Mouse (Mus musculus) brain, embryonic 18.5 days (tissue): ENCODE results near the gene Icos.
A peak's percentile ranks its signal among the peaks of the same experiment; 100 is the strongest.

Experiments used
- DNase-seq: peaks from one replicate; pipeline ENCODE4 v3.0.0-alpha.2; 2012; ENCODE audit warnings: low read depth, low spot score

Icos gene

GRCm38 (mm10) chr1:60977641-60978040 lies at the start of gene Icos:
Gene Icos, plus strand, starts transcription at chr1:60977927.
- DNase-seq: no peak

DNA sequence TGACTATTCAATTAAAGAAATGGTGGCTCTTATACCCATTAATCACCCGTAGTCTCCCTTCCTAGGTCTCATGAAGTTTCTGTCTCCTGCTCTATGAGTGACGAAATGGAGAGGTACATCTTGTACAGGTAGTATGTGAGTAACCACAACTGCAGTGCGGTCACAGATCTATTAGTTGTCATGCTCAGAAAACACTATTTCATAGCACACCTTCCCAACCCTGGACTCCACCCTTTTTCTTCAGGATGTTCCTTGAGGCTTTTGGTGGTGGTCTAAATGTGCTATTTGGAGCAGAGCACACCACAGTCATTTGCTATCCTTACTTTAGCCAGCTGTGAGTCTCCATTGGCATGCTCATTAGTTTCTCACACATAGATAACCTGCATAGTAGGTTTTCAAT lies 48.7 kb upstream of the Icos start:
- DNase-seq: no peak

DNA sequence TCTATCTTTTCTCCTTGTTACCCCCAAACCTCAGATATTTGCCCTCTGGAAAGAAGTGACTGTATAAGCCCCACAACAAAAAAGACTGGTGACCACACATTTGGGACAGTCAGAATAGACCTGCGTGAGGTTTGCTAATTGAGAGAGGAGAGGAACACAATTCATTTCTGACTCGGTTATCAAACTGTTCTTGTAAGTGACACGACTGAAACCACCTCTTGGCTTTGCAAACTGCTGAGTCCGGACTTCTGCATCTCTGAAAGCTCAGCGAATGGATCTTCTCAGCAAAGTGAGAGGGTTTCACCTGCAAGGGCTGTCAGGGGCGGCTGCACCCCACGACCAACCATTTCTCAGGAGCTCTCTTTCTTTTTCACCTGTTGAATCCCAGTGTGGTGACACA lies 47.3 kb upstream of the Icos start:
- DNase-seq: no peak

- no peak for DNase-seq
These were observed 41.7 kb upstream of the Icos start for GRCm38 (mm10) chr1:60935968-60936581.

DNA sequence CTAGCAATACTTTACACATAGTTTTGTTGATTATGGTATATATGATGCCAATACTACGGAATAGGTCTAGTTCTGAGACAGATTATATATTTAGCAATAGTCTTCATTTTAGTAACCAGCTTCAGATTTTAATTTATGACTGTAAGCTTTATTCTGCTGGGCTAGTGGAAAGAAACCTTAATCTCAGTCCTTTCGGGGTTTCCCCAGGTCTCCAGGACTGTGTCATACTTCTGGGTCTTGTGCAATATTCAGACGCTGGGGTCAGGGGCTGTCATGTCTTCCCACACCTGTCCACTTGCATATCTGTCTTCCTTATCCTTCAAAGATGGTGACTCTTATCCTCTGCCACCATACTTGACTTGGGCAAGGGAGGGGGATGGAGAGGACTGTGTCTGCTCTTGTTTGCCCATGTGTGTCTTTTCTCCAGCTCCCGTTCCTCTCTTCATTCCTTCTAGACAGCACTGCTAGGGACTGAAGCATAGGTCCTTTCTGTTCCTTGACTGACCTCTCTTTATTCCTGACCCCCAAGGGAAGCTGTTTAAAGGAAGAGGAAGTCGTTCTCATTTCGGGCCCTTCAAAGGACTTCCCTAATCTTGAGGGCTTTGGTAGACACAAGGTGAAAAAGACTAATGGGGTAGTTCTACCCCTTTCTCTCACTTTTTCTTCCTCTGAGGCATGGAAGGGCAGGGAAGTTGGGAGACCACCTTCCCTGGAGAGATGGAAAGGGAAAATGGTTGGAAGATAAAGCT lies 40.6 kb upstream of the Icos start:
- DNase-seq: no peak

DNA sequence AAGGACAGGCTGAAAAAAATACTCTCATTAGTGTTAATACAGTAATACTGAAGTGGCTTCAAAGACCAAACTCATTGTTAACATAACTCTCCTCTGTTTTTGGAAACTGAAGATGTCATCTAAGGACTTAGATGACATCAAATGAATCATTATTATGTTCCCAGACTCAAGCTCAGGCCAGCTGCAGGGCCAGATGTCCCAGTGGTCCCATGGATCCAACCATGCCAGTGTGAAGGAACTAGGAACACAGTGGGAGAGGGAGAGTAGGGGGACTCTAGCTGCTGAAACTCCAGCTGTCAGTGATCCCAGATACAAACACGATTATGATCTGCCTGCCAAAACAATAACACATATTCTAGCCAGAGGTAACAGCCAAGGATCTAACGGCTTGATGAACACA lies 39.5 kb upstream of the Icos start:
- no peak for DNase-seq

DNA sequence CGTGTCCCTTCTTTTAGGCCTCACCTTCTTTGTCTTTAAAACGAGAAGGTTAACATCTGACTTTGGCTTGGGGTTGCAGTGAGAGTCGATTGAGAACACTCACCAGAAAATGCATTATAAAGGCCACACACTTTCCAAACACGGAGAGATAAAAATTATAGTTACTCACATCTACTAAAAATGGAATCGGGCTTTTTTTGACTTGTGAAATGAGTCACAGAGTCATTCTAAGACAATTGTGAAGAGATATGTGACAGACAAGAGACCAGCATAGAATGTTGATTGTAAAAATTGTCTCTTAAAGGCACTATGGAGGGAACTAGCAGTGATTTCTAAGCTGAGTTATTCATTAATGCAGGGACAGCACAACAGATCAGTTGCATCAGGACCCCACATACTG lies 38.8 kb upstream of the Icos start:
- DNase-seq: no peak

GRCm38 (mm10) chr1:60940023-60940422 lies 37.7 kb upstream of the Icos start:
- DNase-seq: no peak

DNA sequence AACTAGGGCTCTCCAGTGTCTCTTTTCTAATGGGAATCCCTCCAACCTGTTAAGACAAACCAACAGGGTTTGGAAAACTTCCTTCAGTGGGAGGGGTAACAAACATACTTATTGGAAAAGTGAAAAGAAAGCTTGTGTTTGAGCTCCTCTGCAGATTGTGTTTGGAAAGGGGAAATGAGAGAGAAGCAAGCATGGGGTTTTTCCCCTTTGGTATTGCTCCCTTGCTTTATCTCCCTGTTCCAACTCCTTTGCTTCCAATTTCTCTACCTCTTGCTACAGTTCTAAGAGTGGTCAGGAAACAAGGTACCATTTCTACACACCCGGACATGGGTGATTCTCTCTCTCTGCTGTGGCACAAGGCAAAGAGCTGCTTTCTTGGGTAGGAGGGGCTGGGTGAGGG lies 37.1 kb upstream of the Icos start:
- DNase-seq: no peak

- no peak for DNase-seq
These were observed 36.4 kb upstream of the Icos start for GRCm38 (mm10) chr1:60941056-60942048.

DNA sequence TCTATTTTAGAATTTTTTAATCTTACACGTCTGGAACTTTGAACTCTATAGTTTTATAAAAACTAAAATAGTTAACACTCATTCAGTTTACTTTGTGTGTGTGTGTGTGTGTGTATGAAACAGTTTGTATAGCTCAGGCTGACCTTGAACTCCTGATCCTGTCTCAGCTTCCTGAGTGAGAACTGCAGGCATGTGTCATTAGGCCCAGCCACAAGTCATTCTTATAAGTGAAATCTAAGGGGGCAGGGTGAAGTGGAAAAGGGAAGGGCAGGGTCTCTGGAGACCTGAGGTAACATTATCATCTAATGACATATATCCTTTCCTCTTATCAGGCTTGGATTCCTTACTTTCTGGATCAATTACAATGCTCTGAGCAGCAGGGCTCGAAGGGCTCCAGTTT lies 34.8 kb upstream of the Icos start:
- DNase-seq: no peak

- no peak for DNase-seq
These were observed 31.9 kb upstream of the Icos start for GRCm38 (mm10) chr1:60945633-60946401.

DNA sequence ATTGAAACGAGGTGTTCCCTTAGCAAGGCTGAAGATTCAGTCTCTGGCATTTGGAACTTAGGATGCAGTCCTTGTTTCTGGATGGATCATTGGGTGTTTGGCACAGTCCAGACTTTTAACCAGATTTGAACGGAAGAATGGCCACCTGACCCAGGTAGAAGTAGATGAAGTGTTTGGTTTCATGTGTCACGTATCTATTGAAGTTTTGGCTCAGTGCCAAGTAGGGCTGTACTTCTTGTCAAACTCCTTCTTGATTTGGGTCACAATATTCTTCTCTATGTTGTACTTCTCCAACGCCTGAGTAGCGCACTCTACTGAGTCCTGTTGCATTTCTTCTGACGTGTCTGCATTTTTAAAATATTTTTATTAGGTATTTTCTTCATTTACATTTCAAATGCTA lies 29.6 kb upstream of the Icos start:
- no peak for DNase-seq

- no peak for DNase-seq
These were observed 24.8 kb upstream of the Icos start for GRCm38 (mm10) chr1:60952958-60953357.

- no peak for DNase-seq
These were observed 24.0 kb upstream of the Icos start for GRCm38 (mm10) chr1:60953686-60954085.

GRCm38 (mm10) chr1:60954759-60955158 lies 23.0 kb upstream of the Icos start:
- DNase-seq: no peak

GRCm38 (mm10) chr1:60955186-60955585 lies 22.5 kb upstream of the Icos start:
- no peak for DNase-seq

DNA sequence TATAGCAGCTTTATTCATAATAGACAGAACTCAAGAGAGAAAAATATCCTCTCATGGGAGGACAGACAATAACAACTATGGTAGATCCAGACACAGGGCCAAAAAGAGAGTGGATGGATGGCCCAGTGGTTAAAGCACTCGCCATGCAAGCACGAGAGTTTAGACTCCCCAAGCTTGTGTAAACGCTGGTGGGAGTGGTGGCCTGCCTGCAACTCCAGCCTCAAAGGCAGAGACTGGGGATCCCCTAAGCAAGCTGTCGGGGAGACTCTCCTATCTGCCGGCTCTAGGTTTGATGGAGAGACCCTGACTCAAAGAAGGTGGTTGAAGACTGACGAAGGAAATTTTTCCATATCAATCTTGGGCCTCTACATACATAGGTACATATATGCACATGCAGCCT lies 21.5 kb upstream of the Icos start:
- no peak for DNase-seq

GRCm38 (mm10) chr1:60958287-60958686 lies 19.4 kb upstream of the Icos start:
- no peak for DNase-seq

GRCm38 (mm10) chr1:60959246-60959645 lies 18.5 kb upstream of the Icos start:
- no peak for DNase-seq

GRCm38 (mm10) chr1:60960451-60960850 lies 17.3 kb upstream of the Icos start:
- DNase-seq: no peak

DNA sequence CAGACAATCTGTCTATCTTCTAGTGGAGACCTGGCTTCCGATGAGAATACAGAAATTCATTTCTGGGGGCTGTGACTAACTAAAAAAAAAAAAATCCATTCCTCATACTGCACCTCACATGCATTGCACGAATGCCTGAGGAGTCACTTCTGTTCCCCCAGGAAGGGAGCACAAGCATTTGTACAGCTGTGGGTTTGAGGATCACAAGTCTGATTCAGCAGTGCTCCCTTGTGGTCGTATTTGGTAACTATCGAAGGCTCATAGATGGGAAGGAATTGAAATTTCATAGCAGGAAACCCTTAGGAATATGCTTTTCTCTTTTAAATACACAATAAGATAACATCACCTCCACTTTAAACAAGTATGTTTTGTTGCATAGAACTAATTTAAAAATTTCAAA lies 16.6 kb upstream of the Icos start:
- peak; percentile 57 for DNase-seq
